Mouse (Mus musculus) embryo, embryonic 9.5 days (tissue): ENCODE data around the gene Tnfrsf23.
A peak's percentile ranks its signal among the peaks of the same experiment; 100 is the strongest.
"Not testable (repeated sequence)": the region's sequence is repeated elsewhere in the genome, so short reads cannot be mapped to it uniquely, and the experiment has no call there.

ENCODE experiments used
- DNase-seq: peaks from one replicate; pipeline ENCODE4 v3.0.0-alpha.2; 2017; ENCODE audit errors: extremely low spot score

Tnfrsf23 gene

DNA sequence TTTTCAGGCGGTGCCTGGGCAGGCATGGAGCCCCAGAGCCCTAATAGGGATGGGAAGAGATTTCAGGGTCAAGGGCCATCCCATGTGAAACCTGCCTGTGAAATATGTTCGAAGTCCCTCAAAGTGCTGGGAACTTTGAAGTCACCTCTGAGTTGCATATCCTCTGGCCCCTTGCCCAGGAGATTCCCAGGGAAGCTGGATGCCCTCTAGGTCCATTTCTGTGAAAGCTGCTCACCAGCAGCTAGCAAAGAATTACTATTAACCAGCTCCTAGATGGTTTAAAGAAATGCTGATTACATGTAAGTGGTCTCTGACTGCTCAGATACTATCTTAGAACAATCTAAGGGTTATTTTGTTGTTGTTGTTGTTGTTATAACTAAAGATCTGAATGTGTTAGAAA, 1.1 kb downstream of the Tnfrsf23 start:
- DNase-seq, result not testable (repeated sequence)

DNA sequence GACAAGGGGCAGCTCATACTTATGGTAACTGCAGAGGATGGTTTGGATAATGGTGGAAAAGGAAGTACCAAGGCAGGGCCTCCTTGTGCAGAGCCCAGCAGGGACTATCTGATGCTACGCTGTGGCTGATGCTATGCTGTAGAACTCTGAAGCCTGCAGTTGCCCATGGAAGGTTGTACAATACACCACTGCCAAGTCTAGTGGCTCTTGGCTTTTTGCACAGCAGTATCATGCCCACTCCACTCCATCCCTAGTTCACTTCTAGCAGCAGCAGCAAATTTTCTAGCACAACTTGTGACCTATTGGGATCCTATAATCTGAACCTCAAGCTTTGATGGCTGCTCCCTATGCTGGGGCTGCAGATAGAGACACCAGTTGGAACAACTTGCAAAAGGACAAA, 4.1 kb downstream of the Tnfrsf23 start:
- no peak for DNase-seq

DNA sequence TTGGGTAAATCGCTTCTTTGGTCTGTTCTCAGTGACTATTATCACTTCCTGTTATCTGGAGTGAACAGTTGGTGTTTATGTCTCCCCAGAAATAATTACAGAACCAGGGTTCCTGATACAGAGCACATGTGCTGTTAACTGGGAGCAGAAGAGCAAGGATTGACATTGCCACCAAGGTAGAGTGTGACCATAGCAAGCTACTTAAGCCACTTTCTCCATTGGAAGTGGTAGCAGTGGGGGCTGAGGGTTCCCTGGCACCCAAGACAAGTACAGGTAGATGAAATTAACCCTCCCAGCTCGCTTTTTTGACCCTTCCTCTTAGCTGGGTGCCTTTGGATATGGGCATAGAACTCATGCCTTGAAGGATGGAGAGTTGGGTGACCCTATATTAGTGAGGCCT, 4.8 kb downstream of the Tnfrsf23 start:
- not testable (repeated sequence) for DNase-seq

DNA sequence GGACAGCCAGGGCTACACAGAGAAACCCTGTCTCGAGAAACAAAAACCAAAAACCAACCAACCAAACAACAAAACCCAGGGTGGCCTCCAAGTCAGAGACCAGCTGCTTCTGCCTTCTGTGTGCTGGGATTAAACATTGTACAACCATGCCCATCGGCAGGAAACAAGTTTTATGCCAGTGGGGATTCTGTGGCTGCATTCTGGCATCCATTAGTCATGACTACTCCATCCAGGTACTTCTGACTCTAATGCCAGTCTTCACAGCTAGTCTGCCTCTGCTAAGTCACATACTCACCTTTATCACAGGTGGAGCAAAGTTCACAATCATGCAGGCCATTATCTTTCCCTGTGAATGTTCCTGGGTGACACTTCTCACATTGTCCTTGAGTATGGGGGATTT, 6.0 kb downstream of the Tnfrsf23 start:
- DNase-seq, result not testable (repeated sequence)

DNA sequence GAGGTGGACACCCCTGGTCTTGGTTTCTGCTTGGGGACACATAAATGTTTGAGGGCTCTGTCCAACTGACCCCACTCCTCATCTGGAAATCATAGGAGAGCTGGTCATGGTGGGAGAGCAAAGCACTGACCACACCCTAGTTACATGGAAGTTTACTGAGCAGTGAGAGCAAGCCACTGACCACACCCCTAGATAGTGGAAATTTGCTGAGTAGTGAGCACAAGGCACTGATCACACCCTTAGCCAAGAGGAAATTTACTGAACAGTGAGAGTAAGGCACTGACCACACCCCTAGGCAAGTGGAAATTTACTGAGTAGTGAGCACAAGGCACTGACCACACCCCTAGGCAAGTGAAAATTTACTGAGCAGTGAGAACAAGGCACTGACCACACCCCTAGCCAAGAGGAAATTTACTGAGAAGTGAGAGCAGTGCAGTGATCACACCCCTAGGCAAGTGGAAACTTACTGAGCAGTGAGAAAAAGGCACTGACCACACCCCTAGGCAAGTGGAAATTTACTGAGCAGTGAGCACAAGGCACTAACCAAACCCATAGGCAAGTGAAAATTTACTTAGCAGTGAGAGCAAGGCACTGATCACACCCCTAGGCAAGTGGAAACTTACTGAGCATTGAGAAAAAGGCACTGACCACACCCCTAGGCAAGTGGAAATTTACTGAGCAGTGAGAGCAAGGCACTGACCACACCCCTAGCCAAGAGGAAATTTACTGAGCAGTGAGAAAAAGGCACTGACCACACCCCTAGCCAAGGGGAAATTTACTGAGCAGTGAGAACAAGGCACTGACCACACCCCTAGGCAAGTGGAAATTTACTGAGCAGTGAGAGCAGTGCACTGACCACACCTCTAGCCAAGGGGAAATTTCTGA, 19.0 kb downstream of the Tnfrsf23 start:
- no peak for DNase-seq

DNA sequence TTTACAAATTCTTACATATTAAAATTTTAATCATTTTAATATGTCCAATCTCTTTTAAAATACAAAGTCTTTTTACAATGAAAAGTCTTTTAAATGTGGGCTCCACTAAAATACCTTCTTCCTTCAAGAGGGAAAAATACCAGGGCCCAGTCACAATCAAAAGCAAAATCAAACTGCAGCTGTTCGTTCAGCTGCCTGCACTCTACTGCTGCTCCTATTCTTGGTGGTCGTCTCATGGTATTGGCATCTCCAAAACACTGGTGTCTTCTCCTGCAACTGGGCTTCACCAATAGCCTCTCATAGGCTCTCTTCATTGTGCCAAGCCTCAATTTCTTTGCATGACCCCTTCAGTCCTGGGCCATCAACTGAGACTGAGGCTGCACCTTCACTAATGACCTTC, 22.2 kb downstream of the Tnfrsf23 start:
- no peak for DNase-seq

DNA sequence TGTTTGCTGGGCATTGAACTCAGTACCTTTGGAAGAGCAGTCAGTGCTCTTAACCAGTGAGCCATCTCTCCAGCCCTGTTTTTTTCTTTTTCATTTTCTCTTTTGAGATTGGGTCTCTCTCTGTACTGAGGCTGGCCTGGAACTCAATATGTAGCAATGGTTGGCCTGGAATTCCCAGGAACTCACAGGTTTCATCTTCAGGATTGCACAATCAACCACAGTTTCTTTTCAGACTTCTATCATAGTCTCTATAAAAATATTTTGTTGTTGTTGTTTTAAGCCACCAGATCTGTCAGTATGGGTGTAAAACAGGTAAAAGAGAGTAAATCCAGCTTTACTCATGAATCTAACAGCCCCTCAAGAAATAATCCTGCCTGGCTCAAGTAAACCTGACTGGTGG, 24.9 kb downstream of the Tnfrsf23 start:
- no peak for DNase-seq

DNA sequence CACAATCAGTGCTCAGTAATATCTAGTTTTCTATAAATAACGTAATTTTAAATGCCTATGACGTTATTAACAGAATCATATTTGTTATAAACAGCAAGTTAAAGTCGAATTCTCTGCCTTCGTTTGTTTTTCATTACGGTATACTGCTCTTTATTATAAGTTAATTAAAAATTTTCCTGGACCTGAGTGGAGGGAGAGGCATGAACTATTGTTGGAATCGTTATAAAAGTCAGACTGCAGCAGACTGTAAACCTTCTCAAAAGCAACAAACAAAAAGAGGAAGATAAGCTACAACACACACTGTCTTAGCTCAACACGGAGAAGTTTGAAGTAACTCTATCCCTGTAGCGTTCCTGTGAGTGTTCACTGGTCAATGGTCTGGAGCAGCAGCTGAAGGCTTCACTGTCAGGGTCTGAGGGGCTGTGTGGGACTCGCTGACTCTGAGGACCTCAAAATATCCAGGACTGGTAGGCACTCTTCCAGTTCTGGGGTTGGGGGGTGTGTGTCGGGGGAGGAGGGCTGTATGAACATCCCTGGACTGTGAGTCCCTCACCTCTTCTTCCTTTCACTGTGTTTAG, 35.8 kb downstream of the Tnfrsf23 start:
- DNase-seq, result not testable (repeated sequence)

DNA sequence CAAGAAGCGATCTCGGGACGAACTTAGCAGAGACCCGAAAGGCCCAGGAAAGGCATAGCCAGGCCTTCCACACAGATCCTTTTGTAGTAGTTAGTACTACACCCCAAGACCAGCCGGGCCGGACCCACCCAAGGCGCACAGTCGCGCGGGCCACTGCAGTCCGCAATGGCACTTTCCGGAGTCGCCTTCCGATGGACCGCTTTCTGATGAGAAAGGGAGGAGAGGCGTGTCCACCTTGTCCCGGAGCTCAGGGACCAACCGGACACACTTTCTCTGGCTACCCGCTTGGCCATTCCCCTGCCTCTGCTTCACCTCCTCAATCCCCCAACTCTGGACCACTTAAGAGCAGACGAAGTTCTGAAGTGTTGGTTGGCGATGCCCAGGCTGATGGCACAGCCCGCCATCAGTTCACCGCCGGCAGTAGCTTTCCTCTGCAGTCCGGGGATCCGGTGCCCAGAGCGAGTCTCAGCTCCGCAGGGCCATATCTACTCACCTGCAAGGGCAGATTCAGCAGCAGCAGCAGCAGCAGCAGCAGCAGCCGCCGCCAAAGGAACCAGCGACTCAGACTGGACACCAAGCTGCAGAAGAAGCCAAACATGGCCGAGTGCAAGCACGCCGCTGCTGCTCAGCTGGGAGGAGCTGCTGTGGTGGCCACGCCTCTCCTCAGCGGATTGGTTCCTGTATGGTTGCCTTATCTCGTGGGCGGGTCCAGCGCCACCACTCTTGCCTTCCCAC, 36.5 kb downstream of the Tnfrsf23 start, which contains the start of gene Tnfrsf22:
Gene Tnfrsf22 (minus strand): TSS at position 628 of the 735 bp plus-strand sequence.
- peak; percentile 80 for DNase-seq

DNA sequence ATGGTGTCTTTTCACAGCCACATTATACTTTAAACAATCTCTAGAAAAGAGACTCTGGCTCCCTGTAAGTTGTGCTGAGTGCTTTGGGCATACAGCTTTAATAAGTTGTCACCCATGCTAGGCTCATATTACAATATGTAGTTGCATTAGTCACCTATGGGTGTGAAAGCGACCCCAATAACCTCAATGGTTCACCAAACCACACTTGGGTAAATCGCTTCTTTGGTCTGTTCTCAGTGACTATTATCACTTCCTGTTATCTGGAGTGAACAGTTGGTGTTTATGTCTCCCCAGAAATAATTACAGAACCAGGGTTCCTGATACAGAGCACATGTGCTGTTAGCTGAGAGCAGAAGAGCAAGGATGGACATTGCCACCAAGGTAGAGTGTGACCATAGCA, 41.7 kb downstream of the Tnfrsf23 start:
- not testable (repeated sequence) for DNase-seq

DNA sequence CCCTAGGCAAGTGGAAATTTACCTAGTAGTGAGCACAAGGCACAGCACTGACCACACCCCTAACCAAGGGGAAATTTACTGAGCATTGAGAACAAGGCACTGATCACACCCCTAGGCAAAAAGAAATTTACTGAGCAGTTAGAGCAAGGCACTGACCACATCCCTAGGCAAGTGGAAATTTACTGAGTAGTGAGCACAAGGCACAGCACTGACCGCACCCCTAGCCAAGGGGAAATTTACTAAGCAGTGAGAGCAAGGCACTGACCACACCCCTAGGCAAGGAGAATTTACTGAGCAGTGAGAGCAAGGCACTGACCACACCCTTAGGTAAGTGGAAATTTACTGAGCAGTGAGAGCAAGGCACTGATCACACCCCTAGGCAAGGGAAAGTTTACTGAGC, 49.0 kb downstream of the Tnfrsf23 start:
- DNase-seq, result no peak

DNA sequence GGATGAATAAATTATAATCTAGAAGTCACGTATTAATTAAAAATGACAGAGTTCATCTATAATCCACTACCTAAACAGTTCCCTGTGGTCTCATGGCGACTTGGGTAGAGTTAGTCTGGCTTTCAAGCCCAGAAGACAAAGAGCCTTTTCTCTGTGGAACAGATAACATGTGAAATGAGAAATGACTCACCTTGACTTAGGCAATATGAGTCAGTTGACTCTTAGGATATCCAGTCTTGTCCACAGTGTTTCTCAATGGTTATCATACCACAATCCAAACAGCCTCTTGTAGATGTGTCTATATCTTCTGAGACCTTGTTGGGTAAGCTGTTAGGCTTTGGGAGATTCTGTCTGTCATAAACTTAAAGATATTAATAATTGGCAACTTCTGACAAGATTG, 54.2 kb downstream of the Tnfrsf23 start:
- no peak for DNase-seq

DNA sequence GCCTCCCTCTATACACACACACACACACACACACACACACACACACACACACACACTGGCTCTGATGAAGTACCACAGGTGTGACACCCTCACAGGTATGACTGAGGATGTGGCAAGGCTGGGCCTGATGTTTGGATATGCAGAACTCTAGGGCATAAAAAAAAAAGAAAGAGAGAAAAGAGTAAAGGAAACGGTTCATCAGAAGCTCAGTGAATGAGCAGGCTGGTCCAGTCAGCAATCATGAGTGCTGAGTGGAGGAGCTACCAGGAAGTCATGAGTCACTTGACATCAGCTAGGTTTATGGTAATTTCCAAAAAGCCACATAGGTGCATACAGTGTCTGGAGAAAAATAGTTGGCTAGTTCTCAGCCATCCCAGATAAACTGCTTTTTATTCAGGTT, 56.2 kb downstream of the Tnfrsf23 start:
- DNase-seq, result no peak

DNA sequence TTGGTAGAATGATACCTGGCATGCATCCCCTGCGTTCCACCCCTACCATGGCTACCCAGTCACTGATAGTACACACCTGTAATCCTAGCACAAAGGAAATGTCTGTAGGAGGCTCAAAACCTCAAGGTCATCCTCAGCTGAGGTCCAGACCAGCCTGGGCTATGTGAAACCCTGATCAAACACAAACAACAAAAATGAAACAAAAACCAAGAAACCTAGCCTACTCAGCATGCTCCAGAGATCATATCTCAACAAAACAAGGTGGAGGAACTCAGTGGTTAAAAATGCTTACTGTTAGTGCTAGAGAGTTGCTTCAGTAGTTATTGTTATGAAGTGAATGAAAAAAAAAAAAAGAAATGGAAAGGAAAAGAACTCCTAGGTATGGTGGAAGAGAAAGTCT, 57.1 kb downstream of the Tnfrsf23 start, which contains the start of gene Tnfrsf26:
Gene Tnfrsf26 (minus strand): TSS at position 183 of the 400 bp plus-strand sequence.
- no peak for DNase-seq

DNA sequence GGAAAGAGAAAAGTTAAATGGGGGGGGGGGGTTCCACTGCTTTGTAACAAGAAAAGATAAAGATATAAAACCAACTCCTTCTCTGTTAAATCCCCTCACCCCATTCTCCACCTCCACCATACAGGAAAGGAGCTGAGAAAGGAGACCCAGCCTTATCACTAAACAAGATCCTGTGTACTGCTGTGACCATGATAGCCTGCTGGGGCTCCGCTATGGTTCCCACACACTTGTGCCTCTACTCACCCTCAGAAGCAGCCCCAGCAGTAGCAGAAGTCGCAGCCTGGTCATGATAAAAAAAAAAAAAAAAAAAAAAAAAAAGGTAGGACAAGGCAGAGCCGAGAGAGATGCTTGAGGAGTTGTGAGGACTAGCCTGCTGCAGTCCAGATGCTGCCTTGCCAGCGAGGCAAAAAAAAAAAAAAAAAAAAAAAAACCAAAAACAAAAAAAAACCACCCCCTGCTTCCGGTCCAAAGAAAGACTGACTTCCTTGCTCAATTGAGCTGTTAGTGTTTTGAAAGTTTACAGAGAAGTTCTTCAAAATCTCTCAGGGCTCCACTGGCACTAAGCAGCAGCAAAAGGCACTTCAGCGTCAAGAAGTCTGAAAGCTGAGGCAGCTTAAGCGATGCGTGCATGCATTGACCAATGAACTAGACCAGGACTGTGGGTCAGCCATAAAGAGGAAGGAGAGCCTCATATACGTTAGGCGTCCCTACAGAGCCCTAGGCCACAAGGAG, 58.0 kb downstream of the Tnfrsf23 start:
- DNase-seq, result no peak

DNA sequence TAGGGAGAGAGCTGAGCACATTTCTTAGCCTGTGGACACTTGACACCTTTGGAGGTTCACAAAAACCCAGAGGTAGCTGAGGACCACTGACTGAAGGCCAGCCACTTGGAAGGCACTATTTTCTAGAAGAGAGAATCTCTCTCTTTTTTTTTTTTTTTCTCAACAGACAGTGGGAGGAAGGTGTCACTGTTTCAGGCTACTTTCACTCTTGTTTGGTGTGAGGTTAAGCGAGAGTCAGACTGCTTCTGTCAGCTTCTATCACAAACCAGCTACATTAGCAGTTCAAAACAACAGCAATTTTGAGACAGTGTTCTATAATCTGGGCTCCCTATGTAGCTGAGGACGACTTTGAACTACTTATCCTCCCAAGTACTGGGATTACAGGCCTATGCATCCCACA, 59.5 kb downstream of the Tnfrsf23 start:
- no peak for DNase-seq

DNA sequence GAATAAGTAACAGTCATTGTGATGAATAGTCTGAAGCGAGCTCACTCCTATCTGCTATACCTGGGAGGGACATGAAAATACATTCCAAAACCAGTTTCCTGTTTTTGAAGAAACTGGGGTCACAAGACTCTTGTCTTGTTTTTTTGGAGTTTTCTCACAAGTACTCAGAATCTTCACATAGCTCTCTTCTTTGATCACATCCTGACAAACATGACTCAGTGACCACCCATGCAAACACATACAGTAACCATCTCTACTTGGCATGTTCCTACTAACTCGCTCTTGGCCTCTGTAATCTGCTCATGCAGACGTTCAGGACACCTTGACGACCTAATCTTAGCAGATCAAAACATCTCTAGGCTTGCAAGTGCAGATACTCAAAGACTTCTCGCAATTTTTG, 60.5 kb downstream of the Tnfrsf23 start:
- DNase-seq, result no peak

DNA sequence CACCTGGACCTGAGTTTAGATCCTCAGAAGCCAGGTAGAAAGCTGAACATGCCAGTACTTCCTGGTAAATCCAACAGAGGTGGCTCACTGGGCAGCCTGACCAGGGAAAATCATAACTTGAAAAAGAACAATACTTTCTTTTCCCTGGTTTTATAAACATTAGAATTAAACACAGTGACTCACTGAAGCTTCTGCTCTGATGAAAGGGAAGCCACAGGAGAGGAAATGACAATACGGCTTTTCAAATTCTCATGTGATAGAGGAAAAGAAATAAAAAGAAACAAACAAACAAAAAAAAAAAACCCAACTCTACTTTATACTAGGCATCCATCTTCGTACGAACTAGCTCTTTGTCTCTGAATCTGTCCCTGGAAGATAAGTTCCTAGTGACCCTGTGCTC, 61.1 kb downstream of the Tnfrsf23 start:
- no peak for DNase-seq

DNA sequence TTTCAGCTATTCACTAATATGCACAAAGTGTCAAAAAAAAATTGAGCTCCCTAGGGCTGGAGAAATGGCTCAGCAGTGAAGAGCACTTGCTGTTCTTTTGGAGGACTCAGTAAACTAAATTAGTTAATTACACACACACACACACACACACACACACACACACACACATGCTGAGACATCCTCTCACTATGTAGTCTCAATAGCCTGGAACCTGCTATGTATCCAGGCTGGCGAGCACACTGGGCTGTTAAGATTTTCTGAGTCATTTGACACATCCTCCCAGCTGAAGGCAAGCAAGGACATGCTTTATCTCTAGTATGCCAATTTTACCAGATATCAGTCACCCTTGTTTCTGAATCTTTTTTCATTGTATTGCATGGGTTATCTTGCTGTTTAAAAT, 64.7 kb downstream of the Tnfrsf23 start:
- no peak for DNase-seq
